Mouse (Mus musculus) kidney, embryonic 14.5 days (tissue): ENCODE measurements around the gene Gm19426. TPM values are rescaled to one million over a fixed set of nuclear protein-coding genes. Genes with fewer than 3 reads are reported as not detected.

Source experiments
- ATAC-seq: fragments of 200-750 bp; cut with Nextera tagmentation; 2 replicates; pipeline ENCODE4 v1.8.0; 2017; ENCODE audit warnings: moderate number of reproducible peaks, mild to moderate bottlenecking, moderate TSS enrichment, moderate library complexity; ENCODE audit not compliant: low FRiP score, low TSS enrichment
- H3K27ac ChIP-seq: fragments of 300-500 bp; sonication (generic); 2 replicates; pipeline ENCODE4 v1.5.1; 2014; ENCODE audit warnings: low read depth, mild to moderate bottlenecking, low read length, moderate library complexity, mixed read lengths
- H3K27me3 ChIP-seq: fragments of 300-500 bp; sonication (generic); 2 replicates; pipeline ENCODE4 v1.6.1; 2014; ENCODE audit warnings: mild to moderate bottlenecking, low read length; ENCODE audit not compliant: control insufficient read depth, insufficient read depth
- H3K36me3 ChIP-seq: fragments of 300-500 bp; sonication (generic); 2 replicates; pipeline ENCODE4 v1.6.1; 2014; ENCODE audit warnings: low read length, mixed read lengths; ENCODE audit not compliant: control insufficient read depth, insufficient read depth
- H3K4me1 ChIP-seq: fragments of 300-500 bp; sonication (generic); 2 replicates; pipeline ENCODE4 v1.6.1; 2014; ENCODE audit warnings: low read length, mixed read lengths; ENCODE audit not compliant: control insufficient read depth, insufficient read depth
- H3K4me2 ChIP-seq: fragments of 300-500 bp; sonication (generic); replicated peaks from 2 replicates; pipeline ENCODE4 v1.6.1; 2014; ENCODE audit warnings: low read depth, mild to moderate bottlenecking, low read length
- H3K4me3 ChIP-seq: fragments of 300-500 bp; sonication (generic); 2 replicates; pipeline ENCODE4 v1.5.1; 2014; ENCODE audit warnings: mild to moderate bottlenecking, low read length
- H3K9ac ChIP-seq: fragments of 300-500 bp; sonication (generic); 2 replicates; pipeline ENCODE4 v1.6.1; 2014; ENCODE audit warnings: low read depth, mild to moderate bottlenecking, low read length, moderate library complexity
- H3K9me3 ChIP-seq: fragments of 300-500 bp; sonication (generic); 2 replicates; pipeline ENCODE4 v1.6.1; 2016; ENCODE audit warnings: low read length; ENCODE audit not compliant: control insufficient read depth
- WGBS: fragments of 180-500 bp; shearing (Covaris S2); extraction: QIAGEN DNeasy Blood & Tissue Kit; methylation state at CpG from one replicate; pipeline ENCODE4 v1.1.7; 2014; 5-methylcytosine and 5-hydroxymethylcytosine counted together
- polyA plus RNA-seq: library from polyadenylated mRNA; unstranded; fragments of >200 nt; fragmentation: Nextera tagmentation; extraction: Ambion mirVana; gene quantifications from 2 replicates; pipeline ENCODE4 v1.2.1, GENCODE M21; 2014

Gm19426 gene
- polyA plus RNA-seq, 1 experiment from 2014 or later = 5.6 TPM

GRCm38 (mm10) chr2:84720718-84721117 lies 22.7 kb downstream of the Gm19426 start:
- H3K9me3 ChIP-seq = no peaks in the 10 kb centered on the region
- H3K4me3 ChIP-seq = no peak overlapping the region
- no peak for ATAC-seq

GRCm38 (mm10) chr2:84717357-84717756 lies 26.1 kb downstream of the Gm19426 start:
- Histone ChIP-seq H3K9me3 (no peaks in the 10 kb centered on the region), H3K4me2 (no peak overlapping the region), H3K4me1 (peaks cover 4% of the 10 kb centered on the region; the same call in 1 of the 2 replicates), H3K27ac (no peak overlapping the region), H3K36me3 (no peaks in the 10 kb centered on the region; the same call in 1 of the 2 replicates), H3K9ac (no peak overlapping the region), H3K27me3 (no peaks in the 10 kb centered on the region), H3K4me3 (no peak overlapping the region)
- no peak for ATAC-seq
- 92% methylated on average over 4 of the region's 4 CpGs for WGBS

More at GRCm38 (mm10) chr2:84720718-84721117, 22.7 kb downstream of the Gm19426 start:
- no peak overlapping the region for H3K27ac ChIP-seq
- 95% methylated on average over 2 of the region's 2 CpGs for WGBS
- no peak overlapping the region for H3K4me2 ChIP-seq
- no peaks in the 10 kb centered on the region for H3K4me1 ChIP-seq
- peaks cover 25% of the 10 kb centered on the region for H3K36me3 ChIP-seq
- no peak overlapping the region for H3K9ac ChIP-seq
- H3K27me3 ChIP-seq = no peaks in the 10 kb centered on the region

- Histone ChIP-seq H3K9me3 (no peaks in the 10 kb centered on the region), H3K36me3 (no peaks in the 10 kb centered on the region; the same call in 1 of the 2 replicates), H3K4me3 (peak overlapping the region; percentile 97), H3K27ac (peak overlapping the region; percentile 93), H3K4me2 (peak overlapping the region; percentile 83), H3K27me3 (no peaks in the 10 kb centered on the region), H3K9ac (peak overlapping the region; percentile 94), H3K4me1 (peaks cover 4% of the 10 kb centered on the region; the same call in 1 of the 2 replicates)
- WGBS = 36% methylated on average over 9 of the region's 9 CpGs
- ATAC-seq = no peak
Observed at GRCm38 (mm10) chr2:84716423-84717355, 26.8 kb downstream of the Gm19426 start.

- peak overlapping the region; percentile 83 for H3K4me2 ChIP-seq
- WGBS = under 1% methylated on average over 33 of the region's 33 CpGs
- H3K9me3 ChIP-seq = no peaks in the 10 kb centered on the region
- ATAC-seq = peak; percentile 96
- H3K27me3 ChIP-seq = no peaks in the 10 kb centered on the region
- peak overlapping the region; percentile 93 for H3K27ac ChIP-seq
- peak overlapping the region; percentile 97 for H3K4me3 ChIP-seq
- peak overlapping the region; percentile 94 for H3K9ac ChIP-seq
- peaks cover 3% of the 10 kb centered on the region for H3K36me3 ChIP-seq
- H3K4me1 ChIP-seq = peaks cover 4% of the 10 kb centered on the region; the same call in 1 of the 2 replicates
Observed at GRCm38 (mm10) chr2:84715562-84716361, 27.7 kb downstream of the Gm19426 start.

- Histone ChIP-seq H3K4me3 (peak within 1 kb of the TSS; percentile 97), H3K9me3 (no peaks in the 10 kb centered on the region), H3K4me2 (peak within 1 kb of the TSS; percentile 83), H3K27ac (peak within 1 kb of the TSS; percentile 93), H3K9ac (peak within 1 kb of the TSS; percentile 94), H3K36me3 (peaks cover 11% of the 10 kb centered on the region), H3K27me3 (no peaks in the 10 kb centered on the region), H3K4me1 (peaks cover 4% of the 10 kb centered on the region; the same call in 1 of the 2 replicates)
- under 1% methylated on average over 99 of the region's 107 CpGs for WGBS
- ATAC-seq = peak; percentile 98
Observed at GRCm38 (mm10) chr2:84714811-84715561, 28.5 kb downstream of the Gm19426 start, which contains the start of gene Zdhhc5. Gene Zdhhc5, minus strand, starts transcription at chr2:84715180.

- ATAC-seq = peak; percentile 23
- Histone ChIP-seq H3K27me3 (no peaks in the 10 kb centered on the region), H3K4me1 (peaks cover 4% of the 10 kb centered on the region; the same call in 1 of the 2 replicates), H3K9me3 (no peaks in the 10 kb centered on the region), H3K27ac (peak overlapping the region; percentile 93), H3K36me3 (peaks cover 16% of the 10 kb centered on the region), H3K4me3 (peak overlapping the region; percentile 97), H3K4me2 (peak overlapping the region; percentile 68), H3K9ac (peak overlapping the region; percentile 94)
- WGBS = 1% methylated on average over 22 of the region's 26 CpGs
Observed at GRCm38 (mm10) chr2:84714422-84714810, 29.0 kb downstream of the Gm19426 start.

- no peak for ATAC-seq
- WGBS = 94% methylated on average over 2 of the region's 2 CpGs
Observed at GRCm38 (mm10) chr2:84711898-84712297, 31.6 kb downstream of the Gm19426 start.

GRCm38 (mm10) chr2:84707523-84707922 lies 35.9 kb downstream of the Gm19426 start:
- H3K27ac ChIP-seq = no peak overlapping the region
- no peak overlapping the region for H3K4me3 ChIP-seq
- no peaks in the 10 kb centered on the region for H3K9me3 ChIP-seq
- H3K4me2 ChIP-seq = no peak overlapping the region
- no peak for ATAC-seq
- 38% methylated on average over 1 of the region's 1 CpGs for WGBS
- peaks cover 4% of the 10 kb centered on the region; the same call in 1 of the 2 replicates for H3K4me1 ChIP-seq
- no peak overlapping the region for H3K9ac ChIP-seq
- H3K36me3 ChIP-seq = peaks cover 43% of the 10 kb centered on the region
- H3K27me3 ChIP-seq = no peaks in the 10 kb centered on the region

More at GRCm38 (mm10) chr2:84711898-84712297, 31.6 kb downstream of the Gm19426 start:
- Histone ChIP-seq H3K4me3 (no peak overlapping the region), H3K9me3 (no peaks in the 10 kb centered on the region), H3K27me3 (no peaks in the 10 kb centered on the region), H3K36me3 (peaks cover 28% of the 10 kb centered on the region), H3K27ac (no peak overlapping the region), H3K9ac (no peak overlapping the region), H3K4me2 (no peak overlapping the region), H3K4me1 (peaks cover 9% of the 10 kb centered on the region; the same call in 1 of the 2 replicates)
